Mouse (Mus musculus) limb, embryonic 12.5 days (tissue): ENCODE data around the gene Rnf43. TPM values are rescaled to one million over a fixed set of nuclear protein-coding genes. Genes with fewer than 3 reads are reported as not detected.

ENCODE experiments used
- ATAC-seq: fragments of 200-750 bp; cut with Nextera tagmentation; 2 replicates; pipeline ENCODE4 v1.8.0; 2017; ENCODE audit warnings: low read depth, moderate TSS enrichment; ENCODE audit not compliant: insufficient number of reproducible peaks, insufficient read depth, low FRiP score, low TSS enrichment
- H3K27ac ChIP-seq: fragments of 300-500 bp; sonication (generic); 2 replicates; pipeline ENCODE4 v1.5.1; 2016; ENCODE audit warnings: mild to moderate bottlenecking, moderate library complexity
- H3K27me3 ChIP-seq: fragments of 300-500 bp; sonication (generic); 2 replicates; pipeline ENCODE4 v1.6.1; 2016; ENCODE audit warnings: mild to moderate bottlenecking, moderate library complexity
- H3K36me3 ChIP-seq: fragments of 300-500 bp; sonication (generic); 2 replicates; pipeline ENCODE4 v1.6.1; 2016; ENCODE audit warnings: mild to moderate bottlenecking, moderate library complexity
- H3K4me1 ChIP-seq: fragments of 300-500 bp; sonication (generic); replicated peaks from 2 replicates; pipeline ENCODE4 v1.6.1; 2016
- H3K4me2 ChIP-seq: fragments of 300-500 bp; sonication (generic); 2 replicates; pipeline ENCODE4 v1.6.1; 2016; ENCODE audit warnings: mild to moderate bottlenecking, moderate library complexity
- H3K4me3 ChIP-seq: fragments of 300-500 bp; sonication (generic); replicated peaks from 2 replicates; pipeline ENCODE4 v1.5.1; 2016; ENCODE audit warnings: mild to moderate bottlenecking
- H3K9ac ChIP-seq: fragments of 300-500 bp; sonication (generic); replicated peaks from 2 replicates; pipeline ENCODE4 v1.6.1; 2016; ENCODE audit warnings: mild to moderate bottlenecking, moderate library complexity
- H3K9me3 ChIP-seq: fragments of 300-500 bp; sonication (generic); 2 replicates; pipeline ENCODE4 v1.6.1; 2016; ENCODE audit warnings: mild to moderate bottlenecking, moderate library complexity
- WGBS: fragments of 180-500 bp; shearing (Covaris S2); methylation state at CpG from one replicate; pipeline ENCODE4 v1.1.7; 2016; 5-methylcytosine and 5-hydroxymethylcytosine counted together
- polyA plus RNA-seq: library from polyadenylated mRNA; unstranded; fragments of >200 nt; fragmentation: Nextera tagmentation; extraction: Ambion mirVana; gene quantifications from 2 replicates; pipeline ENCODE4 v1.2.1, GENCODE M21; 2016

The Rnf43 gene
- polyA plus RNA-seq, 1 experiment from 2014 or later: 2.8 TPM

- Histone ChIP-seq H3K4me3 (peak overlapping the region; percentile 31), H3K4me1 (peaks cover 20% of the 10 kb centered on the region), H3K36me3 (no peaks in the 10 kb centered on the region), H3K27ac (no peak overlapping the region), H3K4me2 (peak overlapping the region; percentile 59), H3K27me3 (0 out of 2 replicates have a peak, but pooled peaks cover 11% of the 10 kb centered on the region), H3K9ac (peak overlapping the region; percentile 35; the same call in 1 of the 2 replicates), H3K9me3 (no peaks in the 10 kb centered on the region)
- 48% methylated on average over 7 of the region's 7 CpGs for WGBS
- no peak for ATAC-seq
Measured at GRCm38 (mm10) chr11:87710262-87710615, 47.7 kb downstream of the Rnf43 start.

- H3K9me3 ChIP-seq: no peaks in the 10 kb centered on the region
- no peaks in the 10 kb centered on the region for H3K36me3 ChIP-seq
- H3K4me2 ChIP-seq: no peak overlapping the region
- no peak overlapping the region for H3K4me3 ChIP-seq
- 87% methylated on average over 4 of the region's 4 CpGs for WGBS
- no peak overlapping the region for H3K9ac ChIP-seq
- peaks cover 20% of the 10 kb centered on the region for H3K4me1 ChIP-seq
- H3K27ac ChIP-seq: no peak overlapping the region
- no peak for ATAC-seq
- H3K27me3 ChIP-seq: 0 out of 2 replicates have a peak, but pooled peaks cover 11% of the 10 kb centered on the region
Measured at GRCm38 (mm10) chr11:87712188-87712587, 49.7 kb downstream of the Rnf43 start.

GRCm38 (mm10) chr11:87715999-87716398 lies 53.5 kb downstream of the Rnf43 start:
- H3K27ac ChIP-seq: no peak overlapping the region
- WGBS: 86% methylated on average over 4 of the region's 4 CpGs

GRCm38 (mm10) chr11:87719526-87719925 lies 57.0 kb downstream of the Rnf43 start:
- 79% methylated on average over 7 of the region's 7 CpGs for WGBS
- Histone ChIP-seq H3K4me3 (no peak overlapping the region), H3K4me2 (no peak overlapping the region), H3K9ac (no peak overlapping the region), H3K36me3 (no peaks in the 10 kb centered on the region), H3K4me1 (no peaks in the 10 kb centered on the region), H3K27ac (no peak overlapping the region), H3K27me3 (no peaks in the 10 kb centered on the region; the same call in 1 of the 2 replicates), H3K9me3 (no peaks in the 10 kb centered on the region)
- no peak for ATAC-seq

More at GRCm38 (mm10) chr11:87715999-87716398, 53.5 kb downstream of the Rnf43 start:
- no peak overlapping the region for H3K4me3 ChIP-seq
- H3K9me3 ChIP-seq: no peaks in the 10 kb centered on the region
- H3K9ac ChIP-seq: no peak overlapping the region
- H3K4me2 ChIP-seq: no peak overlapping the region
- no peaks in the 10 kb centered on the region for H3K36me3 ChIP-seq
- no peaks in the 10 kb centered on the region; the same call in 1 of the 2 replicates for H3K27me3 ChIP-seq
- no peak for ATAC-seq
- 0 out of 2 replicates have a peak, but pooled peaks cover 3% of the 10 kb centered on the region for H3K4me1 ChIP-seq

- no peaks in the 10 kb centered on the region for H3K36me3 ChIP-seq
- no peaks in the 10 kb centered on the region for H3K9me3 ChIP-seq
- 0 out of 2 replicates have a peak, but pooled peaks cover 2% of the 10 kb centered on the region for H3K4me1 ChIP-seq
- no peak for ATAC-seq
- 59% methylated on average over 9 of the region's 9 CpGs for WGBS
- no peak overlapping the region for H3K4me3 ChIP-seq
- H3K4me2 ChIP-seq: no peak overlapping the region
- H3K27me3 ChIP-seq: no peaks in the 10 kb centered on the region; the same call in 1 of the 2 replicates
- H3K27ac ChIP-seq: no peak overlapping the region
- H3K9ac ChIP-seq: no peak overlapping the region
Measured at GRCm38 (mm10) chr11:87720324-87720723, 57.8 kb downstream of the Rnf43 start.

- Histone ChIP-seq H3K9me3 (no peaks in the 10 kb centered on the region), H3K4me3 (no peak overlapping the region), H3K4me1 (peaks cover 6% of the 10 kb centered on the region), H3K36me3 (no peaks in the 10 kb centered on the region), H3K27ac (no peak overlapping the region), H3K4me2 (no peak overlapping the region), H3K9ac (no peak overlapping the region), H3K27me3 (no peaks in the 10 kb centered on the region; the same call in 1 of the 2 replicates)
- no peak for ATAC-seq
- 72% methylated on average over 9 of the region's 9 CpGs for WGBS
Measured at GRCm38 (mm10) chr11:87720839-87721238, 58.3 kb downstream of the Rnf43 start.

GRCm38 (mm10) chr11:87722168-87722567 lies 59.6 kb downstream of the Rnf43 start:
- no peak overlapping the region for H3K4me2 ChIP-seq
- 84% methylated on average over 3 of the region's 3 CpGs for WGBS
- no peak overlapping the region for H3K9ac ChIP-seq
- H3K4me3 ChIP-seq: no peak overlapping the region
- H3K4me1 ChIP-seq: peaks cover 11% of the 10 kb centered on the region
- no peak overlapping the region for H3K27ac ChIP-seq
- H3K36me3 ChIP-seq: no peaks in the 10 kb centered on the region
- ATAC-seq: no peak
- no peaks in the 10 kb centered on the region for H3K9me3 ChIP-seq
- H3K27me3 ChIP-seq: no peaks in the 10 kb centered on the region; the same call in 1 of the 2 replicates

- Histone ChIP-seq H3K27ac (no peak overlapping the region), H3K9ac (no peak overlapping the region), H3K27me3 (no peaks in the 10 kb centered on the region; the same call in 1 of the 2 replicates), H3K9me3 (no peaks in the 10 kb centered on the region), H3K36me3 (no peaks in the 10 kb centered on the region), H3K4me1 (peaks cover 11% of the 10 kb centered on the region), H3K4me3 (no peak overlapping the region), H3K4me2 (no peak overlapping the region)
- WGBS: 84% methylated on average over 4 of the region's 4 CpGs
- ATAC-seq: no peak
Measured at GRCm38 (mm10) chr11:87722891-87723290, 60.4 kb downstream of the Rnf43 start.

GRCm38 (mm10) chr11:87725515-87725914 lies 63.0 kb downstream of the Rnf43 start:
- H3K27me3 ChIP-seq: peaks cover 3% of the 10 kb centered on the region; the same call in 1 of the 2 replicates
- H3K9ac ChIP-seq: no peak overlapping the region
- ATAC-seq: no peak

GRCm38 (mm10) chr11:87725964-87726562 lies 63.5 kb downstream of the Rnf43 start:
- peak overlapping the region; percentile 27; the same call in 1 of the 2 replicates for H3K9ac ChIP-seq
- no peaks in the 10 kb centered on the region for H3K9me3 ChIP-seq
- peaks cover 11% of the 10 kb centered on the region for H3K4me1 ChIP-seq
- peak; percentile 33; the same call in 1 of the 2 replicates for ATAC-seq
- no peak overlapping the region; the same call in 1 of the 2 replicates for H3K4me2 ChIP-seq
- peaks cover 3% of the 10 kb centered on the region; the same call in 1 of the 2 replicates for H3K27me3 ChIP-seq
- H3K4me3 ChIP-seq: no peak overlapping the region
- H3K27ac ChIP-seq: peak overlapping the region; percentile 47
- H3K36me3 ChIP-seq: no peaks in the 10 kb centered on the region
- WGBS: 19% methylated on average over 6 of the region's 6 CpGs

More at GRCm38 (mm10) chr11:87725515-87725914, 63.0 kb downstream of the Rnf43 start:
- Histone ChIP-seq H3K4me1 (peaks cover 11% of the 10 kb centered on the region), H3K4me3 (no peak overlapping the region), H3K9me3 (no peaks in the 10 kb centered on the region), H3K4me2 (no peak overlapping the region; the same call in 1 of the 2 replicates), H3K36me3 (no peaks in the 10 kb centered on the region), H3K27ac (peak overlapping the region; percentile 47; the same call in 1 of the 2 replicates)

- 68% methylated on average over 11 of the region's 11 CpGs for WGBS
- Histone ChIP-seq H3K36me3 (no peaks in the 10 kb centered on the region), H3K4me3 (no peak overlapping the region), H3K27ac (peak overlapping the region; percentile 47), H3K4me2 (no peak overlapping the region), H3K4me1 (peaks cover 11% of the 10 kb centered on the region), H3K9me3 (no peaks in the 10 kb centered on the region), H3K27me3 (0 out of 2 replicates have a peak, but pooled peaks cover 3% of the 10 kb centered on the region), H3K9ac (no peak overlapping the region)
- no peak for ATAC-seq
Measured at GRCm38 (mm10) chr11:87727021-87727420, 64.5 kb downstream of the Rnf43 start.
